Comparison of ENCODE assay signal across 10 mouse cellular contexts in genomic region chr14:16328959-16329480, GRCm38 (mm10). TPM values are rescaled to one million over a fixed set of nuclear protein-coding genes. Genes with fewer than 3 reads are reported as not detected.
DNase-seq lines count a peak whose midpoint lies in the region; ATAC-seq and TF ChIP-seq lines count a peak whose summit lies in the region.
"Had no signal": no experiment of that assay in that cellular context is flagged by ENCODE, and none has a peak within 500 bp of the region (broad histone marks: within the 10 kb centered on the region; RNA-seq: fewer than 3 reads in every experiment).

No protein-coding gene starts in this region.

- 28% methylated on average over 5 of the region's 5 CpGs for WGBS in embryonic facial prominence, embryonic 13.5 days
- WGBS in stomach, embryonic 14.5 days, result 43% methylated on average over 5 of the region's 5 CpGs

- intact Hi-C loops in gastrocnemius, adult 2 months (cut with DNase I), result no loop called here
- intact Hi-C loops in gastrocnemius, postnatal 36 days (cut with DNase I), result loop anchor here (5.0 kb wide), 1 partner anchor 33 kb away; no protein-coding TSS in a partner anchor

- H3K4me3 ChIP-seq in gastrocnemius, adult 2 months, result no peak overlapping the region
- H3K4me3 ChIP-seq in embryonic facial prominence, embryonic 13.5 days, result no peak overlapping the region
- H3K4me3 ChIP-seq in stomach, embryonic 14.5 days (ENCODE audit: low read depth, low read length), result no peak overlapping the region
- H3K4me3 ChIP-seq: neural tube, embryonic 13.5 days had no signal

- no peak for TF ChIP-seq CTCF in gastrocnemius, adult 2 months (IDR thresholded peaks at IDR 0.05)

- H3K9me3 ChIP-seq in embryonic facial prominence, embryonic 13.5 days, result no peaks in the 10 kb centered on the region
- no peaks in the 10 kb centered on the region for H3K9me3 ChIP-seq in stomach, embryonic 14.5 days (ENCODE audit: control insufficient read depth, low read depth, low read length)
- H3K9me3 ChIP-seq: neural tube, embryonic 13.5 days had no signal

- H3K27me3 ChIP-seq in embryonic facial prominence, embryonic 13.5 days, result no peaks in the 10 kb centered on the region
- no peaks in the 10 kb centered on the region for H3K27me3 ChIP-seq in stomach, embryonic 14.5 days (ENCODE audit: control insufficient read depth, insufficient read depth, low read length)
- H3K27me3 ChIP-seq: neural tube, embryonic 13.5 days had no signal

- peaks cover 12% of the 10 kb centered on the region for H3K4me1 ChIP-seq in embryonic facial prominence, embryonic 13.5 days
- H3K4me1 ChIP-seq in stomach, embryonic 14.5 days (ENCODE audit: control insufficient read depth, insufficient read depth, low read length), result 0 out of 2 replicates have a peak, but pooled peaks cover 4% of the 10 kb centered on the region

- H3K4me2 ChIP-seq in embryonic facial prominence, embryonic 13.5 days, result no peak overlapping the region
- H3K4me2 ChIP-seq in stomach, embryonic 14.5 days (replicated peaks; ENCODE audit: low read depth, low read length), result no peak overlapping the region
- H3K4me2 ChIP-seq: neural tube, embryonic 13.5 days had no signal

- no peak for DNase-seq in gastrocnemius, adult 2 months
- no peak for DNase-seq in gastrocnemius, postnatal 36 days
- peak; percentile 13 to 14 for DNase-seq in kidney, postnatal 4 days
- DNase-seq in kidney, postnatal 25 days, result no peak
- DNase-seq in thymus, postnatal 4 days, result no peak
- DNase-seq: lung, adult 2 months had no signal

- no peaks in the 10 kb centered on the region for H3K36me3 ChIP-seq in embryonic facial prominence, embryonic 13.5 days
- H3K36me3 ChIP-seq in stomach, embryonic 14.5 days (ENCODE audit: control insufficient read depth, insufficient read depth, low read length), result no peaks in the 10 kb centered on the region
- H3K36me3 ChIP-seq: neural tube, embryonic 13.5 days had no signal

- peak overlapping the region; percentile 35; the same call in 1 of the 2 replicates for H3K27ac ChIP-seq in gastrocnemius, adult 2 months
- peak overlapping the region; percentile 64 for H3K27ac ChIP-seq in embryonic facial prominence, embryonic 13.5 days
- H3K27ac ChIP-seq in stomach, embryonic 14.5 days (ENCODE audit: low read length), result peak overlapping the region; percentile 35; the same call in 1 of the 2 replicates
- H3K27ac ChIP-seq: neural tube, embryonic 13.5 days had no signal

- no peak for ATAC-seq in embryonic facial prominence, embryonic 13.5 days (ENCODE audit: insufficient number of reproducible peaks, insufficient read depth, low FRiP score, low TSS enrichment, low read depth)
- ATAC-seq in stomach, embryonic 14.5 days (ENCODE audit: insufficient number of reproducible peaks, insufficient read depth, low FRiP score, low read depth), result no peak
- no peak for ATAC-seq in activated CD4-positive, CD25-positive, alpha-beta regulatory T cell, adult 4 months

- 0 out of 2 replicates have a peak overlapping the region, but pooled peaks have one; percentile 11 for H3K9ac ChIP-seq in embryonic facial prominence, embryonic 13.5 days
- no peak overlapping the region for H3K9ac ChIP-seq in stomach, embryonic 14.5 days (replicated peaks; ENCODE audit: low read depth, low read length)
- H3K9ac ChIP-seq: neural tube, embryonic 13.5 days had no signal

RNA-seq across cellular contexts. Expression of gene Top2b, which starts 36.0 kb away (rescaled TPM):
- 10 to 100 TPM; 29.4 to 35.4 TPM for total RNA-seq in gastrocnemius, adult 2 months (2021)
- total RNA-seq in gastrocnemius, postnatal 36 days (2021), result 10 to 100 TPM; 29.8 to 32.5 TPM
- 65.8 and 67.5 TPM in 2 replicates for polyA plus RNA-seq in embryonic facial prominence, embryonic 13.5 days (2015; fragmentation: Nextera tagmentation; extraction: Ambion mirVana)
- polyA plus RNA-seq in stomach, embryonic 14.5 days (2014; fragmentation: Nextera tagmentation; extraction: Ambion mirVana), result 64.4 and 81.7 TPM in 2 replicates
- 10 to 100 TPM; 60.6 to 86.4 TPM for polyA plus RNA-seq in activated CD4-positive, CD25-positive, alpha-beta regulatory T cell, adult 4 months (2017; shearing (Covaris generic))

Comparison
In these comparisons a context has a peak if more than half of its experiments do, and no peak if none do; other contexts are left out.
1. DNase-seq: peak in kidney, postnatal 4 days (2 of 2); none in gastrocnemius, adult 2 months (single experiment), gastrocnemius, postnatal 36 days (0 of 2), kidney, postnatal 25 days (0 of 2) and thymus, postnatal 4 days (single experiment).
2. Peak in every context shown above with its lines, with median percentiles within 50 percentile points of each other: H3K27ac ChIP-seq.